Mouse (Mus musculus) midbrain, embryonic 15.5 days (tissue): ENCODE measurements around the gene Ppm1a. TPM values are rescaled to one million over a fixed set of nuclear protein-coding genes. Genes with fewer than 3 reads are reported as not detected.

Experiments used
- ATAC-seq: fragments of 200-750 bp; cut with Nextera tagmentation; replicated peaks from 2 replicates; pipeline ENCODE4 v1.8.0; 2017; ENCODE audit warnings: moderate TSS enrichment
- H3K27ac ChIP-seq: fragments of 300-500 bp; sonication (generic); 2 replicates; pipeline ENCODE4 v1.5.1; 2015; ENCODE audit warnings: mild to moderate bottlenecking, inconsistent platforms
- H3K27me3 ChIP-seq: fragments of 300-500 bp; sonication (generic); replicated peaks from 2 replicates; pipeline ENCODE4 v1.6.1; 2015; ENCODE audit warnings: inconsistent platforms
- H3K36me3 ChIP-seq: fragments of 300-500 bp; sonication (generic); replicated peaks from 2 replicates; pipeline ENCODE4 v1.6.1; 2015; ENCODE audit warnings: inconsistent platforms
- H3K4me1 ChIP-seq: fragments of 300-500 bp; sonication (generic); 2 replicates; pipeline ENCODE4 v1.6.1; 2015; ENCODE audit warnings: inconsistent platforms
- H3K4me2 ChIP-seq: fragments of 300-500 bp; sonication (generic); 2 replicates; pipeline ENCODE4 v1.6.1; 2015; ENCODE audit warnings: inconsistent platforms, mild to moderate bottlenecking, moderate library complexity
- H3K4me3 ChIP-seq: fragments of 300-500 bp; sonication (generic); 2 replicates; pipeline ENCODE4 v1.5.1; 2015; ENCODE audit warnings: mild to moderate bottlenecking, inconsistent platforms
- H3K9ac ChIP-seq: fragments of 300-500 bp; sonication (generic); 2 replicates; pipeline ENCODE4 v1.6.1; 2015; ENCODE audit warnings: mild to moderate bottlenecking, inconsistent platforms
- H3K9me3 ChIP-seq: fragments of 300-500 bp; sonication (generic); 2 replicates; pipeline ENCODE4 v1.6.1; 2016; ENCODE audit warnings: inconsistent platforms
- WGBS: fragments of 180-500 bp; shearing (Covaris S2); methylation state at CpG from one replicate; pipeline ENCODE4 v1.1.7; 2015; ENCODE audit warnings: mixed read lengths; 5-methylcytosine and 5-hydroxymethylcytosine counted together
- polyA plus RNA-seq: library from polyadenylated mRNA; unstranded; fragments of >200 nt; fragmentation: Nextera tagmentation; extraction: Ambion mirVana; gene quantifications from 2 replicates; pipeline ENCODE4 v1.2.1, GENCODE M21; 2015

Ppm1a gene
- polyA plus RNA-seq, 1 experiment from 2014 or later: 62.3 TPM

DNA sequence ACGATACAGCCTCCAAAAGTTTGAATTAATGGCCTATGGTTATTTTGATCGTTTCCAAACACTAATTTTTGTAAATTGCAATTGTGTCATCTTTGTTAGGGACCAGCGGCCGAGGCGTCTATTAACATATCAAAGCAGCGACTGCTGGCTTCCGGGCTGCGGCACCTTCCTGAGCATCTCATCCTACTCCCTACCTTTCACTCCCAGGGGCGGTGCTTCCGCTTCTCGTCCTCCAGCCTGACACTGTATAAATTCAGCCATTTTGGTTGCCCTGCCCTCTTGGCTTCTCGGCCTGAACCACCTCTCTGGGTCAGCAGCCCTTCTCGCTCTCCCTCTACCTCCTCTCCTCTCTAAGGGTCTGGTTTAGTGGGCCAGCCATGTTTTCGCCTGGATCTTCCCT is 11.8 kb upstream of the Ppm1a start:
- 49% methylated on average over 14 of the region's 14 CpGs for WGBS
- Histone ChIP-seq H3K4me2 (no peak overlapping the region), H3K9ac (no peak overlapping the region), H3K4me1 (no peaks in the 10 kb centered on the region), H3K9me3 (no peaks in the 10 kb centered on the region), H3K27me3 (no peaks in the 10 kb centered on the region), H3K4me3 (no peak overlapping the region), H3K27ac (no peak overlapping the region), H3K36me3 (no peaks in the 10 kb centered on the region)
- no peak for ATAC-seq

GRCm38 (mm10) chr12:72748341-72748740 is 8.9 kb upstream of the Ppm1a start:
- no peak for ATAC-seq
- Histone ChIP-seq H3K36me3 (no peaks in the 10 kb centered on the region), H3K27ac (no peak overlapping the region), H3K9me3 (no peaks in the 10 kb centered on the region), H3K9ac (no peak overlapping the region), H3K27me3 (no peaks in the 10 kb centered on the region), H3K4me1 (no peaks in the 10 kb centered on the region), H3K4me2 (no peak overlapping the region), H3K4me3 (no peak overlapping the region)
- 90% methylated on average over 4 of the region's 4 CpGs for WGBS

GRCm38 (mm10) chr12:72748841-72749240 is 8.4 kb upstream of the Ppm1a start:
- WGBS: 78% methylated on average over 4 of the region's 4 CpGs
- Histone ChIP-seq H3K9ac (no peak overlapping the region), H3K36me3 (no peaks in the 10 kb centered on the region), H3K4me3 (no peak overlapping the region), H3K4me1 (no peaks in the 10 kb centered on the region), H3K27ac (no peak overlapping the region), H3K9me3 (no peaks in the 10 kb centered on the region), H3K27me3 (no peaks in the 10 kb centered on the region), H3K4me2 (no peak overlapping the region)
- no peak for ATAC-seq

- 87% methylated on average over 2 of the region's 2 CpGs for WGBS
- ATAC-seq: no peak
- H3K9ac ChIP-seq: no peak overlapping the region
Measured at GRCm38 (mm10) chr12:72749500-72749899, 7.8 kb upstream of the Ppm1a start.

DNA sequence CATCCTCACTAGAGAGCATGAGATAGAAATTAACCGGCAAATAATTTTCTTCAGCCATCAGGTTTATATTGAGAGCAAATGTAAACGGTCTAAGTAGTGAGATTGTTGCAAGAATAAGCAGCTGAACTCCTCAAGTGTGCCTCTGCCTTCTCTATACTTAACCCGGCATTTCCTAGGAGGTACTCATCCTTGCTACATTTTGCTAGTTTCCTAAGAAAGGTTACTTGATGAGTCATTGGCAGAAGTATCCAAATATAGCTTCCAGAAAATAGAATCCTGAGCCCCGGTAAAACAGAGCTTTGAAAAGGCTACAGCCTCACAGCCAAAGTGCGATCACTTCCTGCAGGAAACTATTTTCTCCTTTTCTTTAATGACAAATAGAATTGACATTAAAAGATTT is 7.2 kb upstream of the Ppm1a start:
- Histone ChIP-seq H3K27ac (no peak overlapping the region), H3K4me2 (no peak overlapping the region), H3K9me3 (no peaks in the 10 kb centered on the region), H3K27me3 (no peaks in the 10 kb centered on the region), H3K4me3 (no peak overlapping the region), H3K36me3 (no peaks in the 10 kb centered on the region), H3K9ac (no peak overlapping the region), H3K4me1 (no peaks in the 10 kb centered on the region)
- WGBS: 83% methylated on average over 5 of the region's 5 CpGs
- no peak for ATAC-seq

More at GRCm38 (mm10) chr12:72749500-72749899, 7.8 kb upstream of the Ppm1a start:
- Histone ChIP-seq H3K27me3 (no peaks in the 10 kb centered on the region), H3K36me3 (no peaks in the 10 kb centered on the region), H3K27ac (no peak overlapping the region), H3K4me1 (no peaks in the 10 kb centered on the region), H3K9me3 (no peaks in the 10 kb centered on the region), H3K4me2 (no peak overlapping the region), H3K4me3 (no peak overlapping the region)

DNA sequence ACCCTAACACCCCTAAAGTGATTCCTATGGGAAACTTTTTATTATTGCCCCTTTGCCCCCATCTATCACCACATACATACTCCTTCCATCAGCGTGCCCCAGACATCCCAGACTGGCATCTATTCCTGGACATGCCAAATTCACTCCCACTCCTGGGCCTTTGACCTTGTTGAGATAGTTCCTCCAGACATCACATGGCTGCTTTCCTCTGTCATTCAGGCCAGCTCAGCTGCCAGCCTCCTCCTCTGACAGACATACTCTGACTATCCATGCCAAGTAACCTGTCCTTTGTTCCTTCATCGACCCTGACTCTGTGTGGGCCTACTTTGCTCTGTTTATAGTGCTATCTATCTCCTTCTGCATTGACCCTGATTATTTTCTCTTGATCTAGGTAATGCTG is 6.6 kb upstream of the Ppm1a start:
- Histone ChIP-seq H3K9ac (no peak overlapping the region), H3K27ac (no peak overlapping the region), H3K9me3 (no peaks in the 10 kb centered on the region), H3K36me3 (no peaks in the 10 kb centered on the region), H3K4me2 (no peak overlapping the region), H3K4me1 (no peaks in the 10 kb centered on the region), H3K4me3 (no peak overlapping the region), H3K27me3 (no peaks in the 10 kb centered on the region)
- 82% methylated on average over 2 of the region's 2 CpGs for WGBS
- ATAC-seq: no peak

GRCm38 (mm10) chr12:72757596-72757995 is 341 bp downstream of the Ppm1a start:
- Histone ChIP-seq H3K27ac (no peak overlapping the region), H3K4me2 (no peak overlapping the region), H3K27me3 (no peaks in the 10 kb centered on the region), H3K9me3 (no peaks in the 10 kb centered on the region), H3K36me3 (no peaks in the 10 kb centered on the region), H3K4me1 (peaks cover 13% of the 10 kb centered on the region), H3K4me3 (no peak overlapping the region), H3K9ac (no peak overlapping the region)
- ATAC-seq: no peak
- WGBS: 5% methylated on average over 1 of the region's 1 CpGs

- H3K4me3 ChIP-seq: peak overlapping the region; percentile 98
- 8% methylated on average over 7 of the region's 7 CpGs for WGBS
- H3K27me3 ChIP-seq: no peaks in the 10 kb centered on the region
- H3K4me2 ChIP-seq: peak overlapping the region; percentile 58
- H3K27ac ChIP-seq: peak overlapping the region; percentile 99
- peaks cover 28% of the 10 kb centered on the region for H3K4me1 ChIP-seq
- ATAC-seq: no peak
- no peaks in the 10 kb centered on the region for H3K9me3 ChIP-seq
- no peaks in the 10 kb centered on the region for H3K36me3 ChIP-seq
- peak overlapping the region; percentile 99 for H3K9ac ChIP-seq
Measured at GRCm38 (mm10) chr12:72759956-72760355, 2.7 kb downstream of the Ppm1a start.

GRCm38 (mm10) chr12:72760376-72761229 is 3.3 kb downstream of the Ppm1a start:
- H3K36me3 ChIP-seq: no peaks in the 10 kb centered on the region
- no peaks in the 10 kb centered on the region for H3K9me3 ChIP-seq
- H3K4me3 ChIP-seq: peak overlapping the region; percentile 98
- H3K4me2 ChIP-seq: peak overlapping the region; percentile 58
- peak; percentile 95 for ATAC-seq
- peak overlapping the region; percentile 99 for H3K9ac ChIP-seq
- H3K27me3 ChIP-seq: no peaks in the 10 kb centered on the region
- peak overlapping the region; percentile 99 for H3K27ac ChIP-seq
- under 1% methylated on average over 63 of the region's 78 CpGs for WGBS
- H3K4me1 ChIP-seq: peaks cover 28% of the 10 kb centered on the region

DNA sequence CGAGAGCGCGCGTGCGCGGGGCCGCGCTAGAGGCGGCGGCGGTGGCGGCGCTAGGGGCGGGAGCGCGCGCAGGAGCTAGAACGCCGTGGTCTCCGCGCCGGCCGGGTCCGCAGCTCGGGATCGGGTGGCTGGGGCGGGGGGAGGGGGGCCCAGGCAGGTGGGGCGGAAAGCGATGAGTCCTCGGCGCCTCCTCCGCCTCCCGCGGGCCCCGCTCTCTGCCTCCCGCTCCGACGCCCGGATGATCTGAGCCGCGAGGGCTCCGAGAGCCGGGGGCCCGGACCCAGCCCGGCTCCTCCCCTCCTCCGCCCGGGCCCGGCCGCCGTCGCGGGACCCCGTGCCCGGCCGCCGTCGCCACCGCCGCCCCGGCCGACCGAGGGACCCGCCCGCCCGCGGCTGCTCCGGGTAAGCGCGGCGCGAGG is 4.0 kb downstream of the Ppm1a start:
- H3K27ac ChIP-seq: peak overlapping the region; percentile 99
- H3K9ac ChIP-seq: peak overlapping the region; percentile 99
- no peaks in the 10 kb centered on the region for H3K36me3 ChIP-seq
- no peaks in the 10 kb centered on the region for H3K27me3 ChIP-seq
- peak overlapping the region; percentile 58 for H3K4me2 ChIP-seq
- H3K9me3 ChIP-seq: no peaks in the 10 kb centered on the region
- ATAC-seq: no peak; the same call in 1 of the 2 replicates
- WGBS: 1% methylated on average over 57 of the region's 71 CpGs
- peaks cover 28% of the 10 kb centered on the region for H3K4me1 ChIP-seq
- H3K4me3 ChIP-seq: peak overlapping the region; percentile 98

GRCm38 (mm10) chr12:72761649-72762261 is 4.5 kb downstream of the Ppm1a start:
- H3K4me3 ChIP-seq: peak overlapping the region; percentile 98
- no peaks in the 10 kb centered on the region for H3K36me3 ChIP-seq
- peaks cover 28% of the 10 kb centered on the region for H3K4me1 ChIP-seq
- peak overlapping the region; percentile 58 for H3K4me2 ChIP-seq
- H3K27ac ChIP-seq: peak overlapping the region; percentile 99
- H3K9ac ChIP-seq: peak overlapping the region; percentile 99
- no peaks in the 10 kb centered on the region for H3K27me3 ChIP-seq
- WGBS: under 1% methylated on average over 32 of the region's 43 CpGs
- H3K9me3 ChIP-seq: no peaks in the 10 kb centered on the region
- peak; percentile 55; the same call in 1 of the 2 replicates for ATAC-seq

GRCm38 (mm10) chr12:72762502-72762901 is 5.2 kb downstream of the Ppm1a start:
- peak overlapping the region; percentile 58 for H3K4me2 ChIP-seq
- ATAC-seq: no peak
- H3K9me3 ChIP-seq: no peaks in the 10 kb centered on the region
- 50% methylated on average over 1 of the region's 1 CpGs for WGBS
- peaks cover 28% of the 10 kb centered on the region for H3K4me1 ChIP-seq
- peak overlapping the region; percentile 98 for H3K4me3 ChIP-seq
- no peaks in the 10 kb centered on the region for H3K36me3 ChIP-seq
- no peaks in the 10 kb centered on the region for H3K27me3 ChIP-seq
- 0 out of 2 replicates have a peak overlapping the region, but pooled peaks have one; percentile 99 for H3K27ac ChIP-seq
- peak overlapping the region; percentile 99 for H3K9ac ChIP-seq
